Comparison of ENCODE assay signal across 7 mouse cellular contexts in genomic region chr16:3127317-3127716, GRCm38 (mm10).
DNase-seq lines count a peak whose midpoint lies in the region; ATAC-seq and TF ChIP-seq lines count a peak whose summit lies in the region.
"Not testable (repeated sequence)": the region's sequence is repeated elsewhere in the genome, so short reads cannot be mapped to it uniquely, and the experiment has no call there.

No protein-coding gene starts in this region.

- H3K4me2 ChIP-seq in forebrain, embryonic 12.5 days; heart, embryonic 14.5 days (ENCODE audit: low read length); hindbrain, postnatal 0 days (ENCODE audit: low read depth, low read length); limb, embryonic 12.5 days; midbrain, embryonic 12.5 days (replicated peaks); neural tube, embryonic 12.5 days (replicated peaks): not testable (repeated sequence)

- not testable (repeated sequence) for H3K4me1 ChIP-seq in MEL (ENCODE audit: control insufficient read depth in 1 of 2, insufficient read depth in 2 of 2, low read length in 2 of 2); forebrain, embryonic 12.5 days; heart, embryonic 14.5 days (ENCODE audit: control insufficient read depth in 2 of 2, insufficient read depth in 2 of 2, low read length in 2 of 2); hindbrain, postnatal 0 days (ENCODE audit: insufficient read depth, low read length); limb, embryonic 12.5 days (replicated peaks); midbrain, embryonic 12.5 days; neural tube, embryonic 12.5 days

- not testable (repeated sequence) for H3K36me3 ChIP-seq in MEL (ENCODE audit: control insufficient read depth in 1 of 2, insufficient read depth in 2 of 2, low read length in 2 of 2); forebrain, embryonic 12.5 days (replicated peaks); heart, embryonic 14.5 days (ENCODE audit: control insufficient read depth, insufficient read depth, low read length); hindbrain, postnatal 0 days (ENCODE audit: insufficient read depth, low read length); limb, embryonic 12.5 days; midbrain, embryonic 12.5 days; neural tube, embryonic 12.5 days

- H3K27me3 ChIP-seq in MEL (ENCODE audit: control insufficient read depth in 1 of 2, insufficient read depth in 2 of 2, low read length in 2 of 2); forebrain, embryonic 12.5 days; heart, embryonic 14.5 days (ENCODE audit: control insufficient read depth, insufficient read depth, low read length); hindbrain, postnatal 0 days (ENCODE audit: insufficient read depth, low read length); limb, embryonic 12.5 days; midbrain, embryonic 12.5 days; neural tube, embryonic 12.5 days (replicated peaks): not testable (repeated sequence)

- not testable (repeated sequence) for H3K79me2 ChIP-seq in MEL (ENCODE audit: control insufficient read depth, insufficient read depth, low read length, poor library complexity)

- TF ChIP-seq EP300 in MEL (IDR thresholded peaks at IDR 0.05; ENCODE audit: low read depth in 1 of 2, low read length in 2 of 2), result not testable (repeated sequence)

- not testable (repeated sequence) for H3K9me3 ChIP-seq in MEL (replicated peaks; ENCODE audit: insufficient read depth, low read length); forebrain, embryonic 12.5 days; heart, embryonic 14.5 days (ENCODE audit: control insufficient read depth, low read length); hindbrain, postnatal 0 days (ENCODE audit: low read length); limb, embryonic 12.5 days; midbrain, embryonic 12.5 days; neural tube, embryonic 12.5 days

- not testable (repeated sequence) for H3K4me3 ChIP-seq in MEL (ENCODE audit: control insufficient read depth in 1 of 2, insufficient read depth in 1 of 2, low read depth in 2 of 2, low read length in 2 of 2); forebrain, embryonic 12.5 days (replicated peaks); heart, embryonic 14.5 days (ENCODE audit: control insufficient read depth in 1 of 2, insufficient read depth in 1 of 2, low read depth in 1 of 2, low read length in 2 of 2); hindbrain, postnatal 0 days (ENCODE audit: low read length); limb, embryonic 12.5 days (replicated peaks); midbrain, embryonic 12.5 days; neural tube, embryonic 12.5 days

- 41% methylated on average over 2 of the region's 2 CpGs for WGBS in forebrain, embryonic 12.5 days
- WGBS in heart, embryonic 14.5 days, result 34% methylated on average over 2 of the region's 2 CpGs
- 51% methylated on average over 2 of the region's 2 CpGs for WGBS in hindbrain, postnatal 0 days
- 44% methylated on average over 2 of the region's 2 CpGs for WGBS in limb, embryonic 12.5 days
- WGBS in midbrain, embryonic 12.5 days, result 32% methylated on average over 2 of the region's 2 CpGs
- 45% methylated on average over 2 of the region's 2 CpGs for WGBS in neural tube, embryonic 12.5 days

- TF ChIP-seq POLR2A in MEL (IDR thresholded peaks at IDR 0.05; ENCODE audit: control insufficient read depth in 1 of 2, insufficient read depth in 1 of 2, low read depth in 1 of 2, low read length in 2 of 2, poor library complexity in 1 of 2), result not testable (repeated sequence)

- not testable (repeated sequence) for TF ChIP-seq RAD21 in MEL (IDR thresholded peaks at IDR 0.05; ENCODE audit: low read depth, low read length)

- DNase-seq in MEL (ENCODE audit: low read depth, low spot score), result peak; percentile 1
- DNase-seq in hindbrain, postnatal 0 days (ENCODE audit: low spot score), result peak; percentile 0

- H3K9ac ChIP-seq in MEL (ENCODE audit: control insufficient read depth, low read depth, low read length, poor library complexity, severe bottlenecking); forebrain, embryonic 12.5 days; heart, embryonic 14.5 days (ENCODE audit: low read length); hindbrain, postnatal 0 days (replicated peaks; ENCODE audit: low read length); limb, embryonic 12.5 days (replicated peaks); midbrain, embryonic 12.5 days (replicated peaks); neural tube, embryonic 12.5 days: not testable (repeated sequence)

- not testable (repeated sequence) for TF ChIP-seq CTCF in MEL (IDR thresholded peaks at IDR 0.05 in 2 of 3, conservative IDR thresholded peaks at IDR 0.05 in 1 of 3; ENCODE audit: control insufficient read depth in 1 of 3, insufficient read depth in 1 of 3, low read depth in 2 of 3, low read length in 3 of 3, poor library complexity in 1 of 3, severe bottlenecking in 1 of 3); hindbrain, postnatal 0 days (IDR thresholded peaks at IDR 0.05; ENCODE audit: low read depth)

- not testable (repeated sequence) for H3K27ac ChIP-seq in MEL (ENCODE audit: control insufficient read depth, low read depth, low read length); forebrain, embryonic 12.5 days; heart, embryonic 14.5 days (replicated peaks in 1 of 2; ENCODE audit: control insufficient read depth in 1 of 2, insufficient read depth in 1 of 2, low read depth in 2 of 2, low read length in 2 of 2); hindbrain, postnatal 0 days; limb, embryonic 12.5 days; midbrain, embryonic 12.5 days (replicated peaks); neural tube, embryonic 12.5 days

- ATAC-seq in forebrain, embryonic 12.5 days (ENCODE audit: low FRiP score), result 0 out of 2 replicates have a peak, but pooled peaks have one; percentile 44
- 0 out of 2 replicates have a peak, but pooled peaks have one; percentile 62 for ATAC-seq in heart, embryonic 14.5 days (ENCODE audit: insufficient number of reproducible peaks, insufficient read depth, low FRiP score, low read depth)
- ATAC-seq in hindbrain, postnatal 0 days, result 0 out of 2 replicates have a peak, but pooled peaks have one; percentile 58
- peak; percentile 66; the same call in 1 of the 2 replicates for ATAC-seq in limb, embryonic 12.5 days (ENCODE audit: insufficient number of reproducible peaks, insufficient read depth, low FRiP score, low TSS enrichment, low read depth)
- peak; percentile 69; the same call in 1 of the 2 replicates for ATAC-seq in midbrain, embryonic 12.5 days (ENCODE audit: low FRiP score, low read depth)
- peak; percentile 70; the same call in 1 of the 2 replicates for ATAC-seq in neural tube, embryonic 12.5 days (ENCODE audit: low FRiP score, low read depth)
